Mouse (Mus musculus): ENCODE results near the gene Abcb8.

DNA sequence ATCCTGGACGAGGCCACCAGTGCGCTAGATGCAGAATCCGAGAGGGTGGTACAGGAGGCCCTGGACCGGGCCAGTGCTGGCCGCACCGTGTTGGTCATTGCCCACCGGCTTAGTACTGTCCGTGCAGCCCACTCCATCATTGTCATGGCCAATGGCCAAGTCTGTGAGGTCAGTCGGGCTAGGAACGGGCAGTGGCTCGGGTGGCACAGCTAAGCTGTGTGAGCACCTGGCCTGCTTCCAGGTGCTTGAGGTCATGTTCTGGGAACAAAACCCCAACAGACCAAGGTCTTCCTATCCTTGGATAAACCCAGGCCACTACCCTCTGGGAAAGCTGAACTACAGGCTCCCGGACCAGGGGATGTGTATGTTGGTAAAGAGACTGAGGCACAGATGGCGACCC is 15.2 kb downstream of the Abcb8 start:
- no peak for TF ChIP-seq CTCF (IDR thresholded peaks at IDR 0.05; ENCODE audit: borderline replicate concordance, extremely low read depth, insufficient read depth, insufficient read length)
- TF ChIP-seq POLR2A (IDR thresholded peaks at IDR 0.05; ENCODE audit: borderline replicate concordance, extremely low read depth, insufficient read depth, insufficient read length, poor library complexity, severe bottlenecking): no peak
